Mouse (Mus musculus) heart, adult 2 months (tissue): ENCODE results near the gene Pik3r2. TPM values are rescaled to one million over a fixed set of nuclear protein-coding genes. Genes with fewer than 3 reads are reported as not detected.

Experiments used
- DNase-seq, 2 experiments: peaks; one replicate each; pipeline ENCODE4 v3.0.0; 2021
- H3K27ac ChIP-seq: fragments of 200-600 bp; 2 replicates; pipeline ENCODE4 v1.8.1; 2022
- H3K27me3 ChIP-seq: fragments of 200-500 bp; 2 replicates; pipeline ENCODE4 v1.6.1; 2012; ENCODE audit warnings: mild to moderate bottlenecking, low read length, inconsistent platforms, mixed read lengths; ENCODE audit not compliant: control insufficient read depth, insufficient read depth
- H3K36me3 ChIP-seq: fragments of 200-500 bp; 2 replicates; pipeline ENCODE4 v1.6.1; 2012; ENCODE audit warnings: low read length, inconsistent platforms; ENCODE audit not compliant: control insufficient read depth, insufficient read depth
- H3K4me1 ChIP-seq: fragments of 200-500 bp; 2 replicates; pipeline ENCODE4 v1.6.1; 2011; ENCODE audit warnings: low read length; ENCODE audit not compliant: control insufficient read depth, insufficient read depth
- H3K4me3 ChIP-seq: fragments of 200-600 bp; 2 replicates; pipeline ENCODE4 v1.8.1; 2022
- H3K79me2 ChIP-seq: fragments of 200-500 bp; replicated peaks from 2 replicates; pipeline ENCODE4 v1.6.1; 2012; ENCODE audit warnings: mild to moderate bottlenecking, inconsistent platforms, low read length, moderate library complexity, mixed read lengths; ENCODE audit not compliant: control insufficient read depth, insufficient read depth
- H3K9ac ChIP-seq: fragments of 200-500 bp; 2 replicates; pipeline ENCODE4 v1.6.1; 2012; ENCODE audit warnings: low read depth, mild to moderate bottlenecking, control low read depth, inconsistent platforms, low read length, mixed read lengths
- CTCF ChIP-seq: fragments of 200-600 bp; IDR thresholded peaks from 2 replicates; pipeline ENCODE4 v1.8.1; 2022; ENCODE audit warnings: antibody characterized with exemption, mild to moderate bottlenecking, moderate library complexity
- EP300 ChIP-seq: fragments of 200-500 bp; IDR thresholded peaks from 2 replicates; pipeline ENCODE4 v1.6.1; 2011; ENCODE audit warnings: low read depth, low read length, control low read depth; ENCODE audit not compliant: insufficient read depth
- POLR2A ChIP-seq: fragments of 200-500 bp; IDR thresholded peaks from 2 replicates; pipeline ENCODE4 v1.6.1; 2011; ENCODE audit warnings: mild to moderate bottlenecking, low read depth, low read length, control low read depth; ENCODE audit not compliant: insufficient read depth
- WGBS: fragments of 180-500 bp; shearing (Covaris S2); methylation state at CpG from one replicate; pipeline ENCODE4 v1.1.7; 2018; 5-methylcytosine and 5-hydroxymethylcytosine counted together
- intact Hi-C: fragments of 180-260 bp; cut with DNase I; formaldehyde crosslinking; loops from one replicate; pipeline ENCODE4 v1.15.1; 2025
- polyA plus RNA-seq: library from polyadenylated mRNA; depleted of rRNA; stranded (reverse); fragments of >200 nt; gene quantifications from 2 replicates; pipeline ENCODE4 v1.2.3, GENCODE M21; 2012
- total RNA-seq, 2 experiments: library from RNA; stranded (reverse); gene quantifications; 2 replicates each; pipeline ENCODE4 v1.2.3; 2021

Pik3r2 gene
- total and polyA plus RNA-seq, 3 experiments, result 22.0 to 45.5 (median 22.4) TPM

GRCm38 (mm10) chr8:70743656-70744590 lies 32.6 kb downstream of the Pik3r2 start:
- H3K79me2 ChIP-seq, result no peaks in the 10 kb centered on the region
- peak overlapping the region; percentile 57 for H3K4me3 ChIP-seq
- intact Hi-C loops, result no loop called here
- TF ChIP-seq CTCF (peak; percentile 43), EP300 (peak; percentile 68; the same call in 1 of the 2 replicates), POLR2A (peak; percentile 81)
- no peaks in the 10 kb centered on the region for H3K36me3 ChIP-seq
- H3K4me1 ChIP-seq, result peaks cover 11% of the 10 kb centered on the region
- peak overlapping the region; percentile 68 for H3K9ac ChIP-seq
- 4% methylated on average over 48 of the region's 48 CpGs for WGBS
- peak overlapping the region; percentile 87 for H3K27ac ChIP-seq
- DNase-seq, result peak; percentile 80 to 86
- H3K27me3 ChIP-seq, result no peaks in the 10 kb centered on the region

- peak; percentile 60 to 68 for DNase-seq
- 21% methylated on average over 38 of the region's 38 CpGs for WGBS
These were observed 33.4 kb downstream of the Pik3r2 start for GRCm38 (mm10) chr8:70742981-70743655.

GRCm38 (mm10) chr8:70742176-70742575 lies 34.3 kb downstream of the Pik3r2 start:
- Histone ChIP-seq H3K4me1 (peaks cover 11% of the 10 kb centered on the region), H3K9ac (no peak overlapping the region), H3K4me3 (no peak overlapping the region), H3K79me2 (no peaks in the 10 kb centered on the region), H3K27ac (peak overlapping the region; percentile 87), H3K27me3 (no peaks in the 10 kb centered on the region), H3K36me3 (no peaks in the 10 kb centered on the region)
- TF ChIP-seq POLR2A, result 0 out of 2 replicates have a peak, but pooled peaks have one; percentile 33
- TF ChIP-seq EP300, result no peak
- WGBS, result 33% methylated on average over 11 of the region's 11 CpGs
- intact Hi-C loops, result no loop called here
- DNase-seq, result peak; percentile 38 to 40

More at GRCm38 (mm10) chr8:70742981-70743655, 33.4 kb downstream of the Pik3r2 start:
- intact Hi-C loops, result no loop called here
- H3K79me2 ChIP-seq, result no peaks in the 10 kb centered on the region
- no peaks in the 10 kb centered on the region for H3K36me3 ChIP-seq
- peak overlapping the region; percentile 68 for H3K9ac ChIP-seq
- peak; percentile 71 for TF ChIP-seq POLR2A
- TF ChIP-seq EP300, result no peak; the same call in none of the 2 replicates
- no peak for TF ChIP-seq CTCF
- peak overlapping the region; percentile 57 for H3K4me3 ChIP-seq
- no peaks in the 10 kb centered on the region for H3K27me3 ChIP-seq
- peak overlapping the region; percentile 87 for H3K27ac ChIP-seq
- H3K4me1 ChIP-seq, result peaks cover 11% of the 10 kb centered on the region

GRCm38 (mm10) chr8:70741661-70742060 lies 34.9 kb downstream of the Pik3r2 start:
- intact Hi-C loops, result no loop called here
- Histone ChIP-seq H3K4me1 (peaks cover 11% of the 10 kb centered on the region), H3K36me3 (no peaks in the 10 kb centered on the region), H3K27ac (peak overlapping the region; percentile 87), H3K79me2 (no peaks in the 10 kb centered on the region), H3K4me3 (no peak overlapping the region), H3K9ac (no peak overlapping the region), H3K27me3 (no peaks in the 10 kb centered on the region)
- no peak for TF ChIP-seq EP300
- no peak for TF ChIP-seq POLR2A
- TF ChIP-seq CTCF, result no peak
- peak in 1 of 2 experiments; percentile 24 for DNase-seq
- WGBS, result 28% methylated on average over 5 of the region's 5 CpGs

GRCm38 (mm10) chr8:70738211-70738610 lies 38.3 kb downstream of the Pik3r2 start:
- DNase-seq, result no peak

More at GRCm38 (mm10) chr8:70738211-70738610, 38.3 kb downstream of the Pik3r2 start:
- Histone ChIP-seq H3K27me3 (no peaks in the 10 kb centered on the region), H3K27ac (no peak overlapping the region), H3K79me2 (no peaks in the 10 kb centered on the region), H3K9ac (no peak overlapping the region), H3K4me1 (peaks cover 9% of the 10 kb centered on the region), H3K4me3 (no peak overlapping the region), H3K36me3 (no peaks in the 10 kb centered on the region)
- WGBS, result 51% methylated on average over 3 of the region's 3 CpGs
- intact Hi-C loops, result no loop called here
- TF ChIP-seq POLR2A, result no peak
- TF ChIP-seq EP300, result no peak
